Mouse (Mus musculus) layer of hippocampus, adult 18-20 months (tissue): ENCODE results near the gene Acot2. TPM values are rescaled to one million over a fixed set of nuclear protein-coding genes. Genes with fewer than 3 reads are reported as not detected.
"Not testable (repeated sequence)": the region's sequence is repeated elsewhere in the genome, so short reads cannot be mapped to it uniquely, and the experiment has no call there.

Experiments used
- DNase-seq, 2 experiments: peaks; one replicate each; pipeline ENCODE4 v3.0.0; 2022; ENCODE audit warnings: low spot score in 2 of 2
- total RNA-seq, 2 experiments: library from RNA; stranded (reverse); gene quantifications; 2 replicates each; pipeline ENCODE4 v1.2.3; 2021

Acot2 gene
- total RNA-seq, 2 experiments from 2014 or later: 15.8 to 17.2 TPM

DNA sequence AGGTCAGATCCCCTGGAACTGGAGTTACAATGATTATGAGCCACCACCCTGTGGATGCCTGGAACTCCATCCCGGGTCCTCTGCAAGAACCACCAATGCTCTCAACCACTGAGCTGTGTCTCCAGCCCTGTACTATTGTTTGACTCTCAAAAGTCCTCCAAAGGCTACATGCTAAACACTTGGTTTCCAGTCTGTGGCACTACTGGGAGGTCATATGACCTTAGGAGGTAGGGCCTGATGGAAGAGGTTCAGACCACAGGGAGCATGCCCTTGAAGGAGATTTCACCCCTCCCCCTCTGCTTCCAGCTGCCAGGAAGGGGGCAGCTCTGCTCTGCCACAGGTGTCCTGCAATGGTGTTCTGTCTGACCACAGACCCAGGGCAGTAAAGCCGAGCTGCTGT is 45.6 kb downstream of the Acot2 start:
- DNase-seq: not testable (repeated sequence)

DNA sequence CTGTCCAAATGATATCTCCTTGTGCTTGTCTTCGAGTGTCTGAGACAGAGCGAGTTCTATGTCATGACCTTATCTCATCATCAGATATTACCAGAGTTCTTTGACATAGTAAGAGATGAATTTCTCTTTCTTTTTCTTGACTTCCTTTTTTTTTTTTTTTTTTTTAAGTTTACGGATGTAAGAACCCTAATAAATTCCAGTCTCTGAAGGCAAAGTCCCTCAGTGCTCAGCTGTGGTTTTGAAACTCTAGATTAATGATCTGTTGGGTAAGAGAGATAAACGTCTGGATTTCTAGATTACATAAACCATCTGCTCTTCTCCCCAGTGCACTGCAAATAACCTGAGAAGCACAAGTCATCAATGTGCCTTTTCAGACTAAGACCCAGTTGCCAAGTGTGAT is 46.4 kb downstream of the Acot2 start:
- DNase-seq: no peak

DNA sequence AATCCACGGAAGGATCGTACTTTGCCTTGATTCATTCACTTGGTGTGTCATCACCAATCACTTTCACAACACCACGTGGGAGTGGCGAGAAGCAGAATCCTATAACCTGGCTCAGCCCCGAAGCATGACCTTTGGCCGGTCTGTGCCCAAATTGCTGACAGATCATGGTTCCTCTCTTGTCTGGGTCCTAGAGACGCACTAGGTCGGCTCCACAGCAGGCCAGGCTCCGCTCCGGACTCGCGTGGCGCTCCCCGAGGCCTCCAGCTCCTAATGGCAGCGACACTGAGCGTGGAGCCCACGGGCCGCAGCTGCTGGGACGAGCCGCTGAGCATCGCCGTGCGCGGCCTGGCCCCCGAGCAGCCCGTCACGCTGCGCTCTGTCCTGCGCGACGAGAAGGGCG is 50.6 kb downstream of the Acot2 start, which contains the start of gene Acot4:
Gene Acot4 (plus strand): TSS at position 139 of the 400 bp plus-strand sequence.
- peak in 1 of 2 experiments; percentile 16 for DNase-seq

DNA sequence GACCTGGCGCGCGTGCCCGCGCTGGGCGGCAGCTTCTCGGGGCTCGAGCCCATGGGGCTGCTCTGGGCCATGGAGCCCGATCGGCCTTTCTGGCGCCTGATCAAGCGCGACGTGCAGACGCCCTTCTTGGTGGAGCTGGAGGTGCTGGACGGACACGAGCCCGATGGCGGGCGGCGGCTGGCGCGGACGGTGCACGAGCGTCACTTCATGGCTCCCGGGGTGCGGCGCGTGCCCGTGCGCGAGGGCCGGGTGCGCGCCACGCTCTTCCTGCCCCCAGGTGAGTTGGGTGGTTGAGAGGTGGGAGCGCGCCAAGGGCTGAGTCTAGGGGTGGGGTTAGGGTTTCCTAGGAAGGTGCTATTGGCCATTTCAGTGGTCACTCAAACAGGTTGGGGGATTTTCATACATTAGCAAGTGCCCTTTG is 51.0 kb downstream of the Acot2 start, which contains the start of gene Gm49366:
Gene Gm49366 (plus strand): TSS at position 245 of the 421 bp plus-strand sequence.
- DNase-seq: peak in 1 of 2 experiments; percentile 36

DNA sequence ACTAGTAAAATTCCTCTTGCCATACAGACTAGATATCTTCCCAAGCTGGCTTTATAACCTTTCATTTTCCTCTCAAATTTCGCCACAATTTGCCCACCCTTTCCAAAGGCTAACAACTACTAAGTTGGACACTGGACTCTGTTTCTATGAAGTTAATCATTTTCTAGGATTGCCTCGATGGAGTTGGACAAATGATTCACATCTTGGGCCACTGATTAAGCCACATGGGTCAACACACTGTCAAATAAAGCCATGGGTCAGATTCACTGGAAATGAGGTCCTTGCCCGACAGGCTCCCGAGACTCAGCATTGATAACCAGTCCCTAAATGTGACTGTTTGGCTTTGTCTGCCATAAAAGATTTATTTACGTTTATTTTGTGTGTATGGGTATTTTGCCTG is 54.6 kb downstream of the Acot2 start:
- no peak for DNase-seq

Other genes starting within 250 kb of the Acot2 start
- gene Papln, start 224.2 kb upstream of the Acot2 start, total RNA-seq: 1 to 10 TPM; 2.4 to 3.7 TPM
- gene Numb, start 65.9 kb upstream of the Acot2 start, total RNA-seq: 10 to 100 TPM; 38.0 TPM
- gene Riox1, start 37.3 kb upstream of the Acot2 start, total RNA-seq: 10 to 100 TPM; 15.7 to 16.9 TPM
- gene Heatr4, start 3.0 kb upstream of the Acot2 start, total RNA-seq: under 1 TPM in 1 of 2 experiments, not detected in 1; 0.10 TPM
- gene Acot1, start 21.6 kb downstream of the Acot2 start, total RNA-seq: 10 to 100 TPM; 21.0 to 28.4 TPM
- 1 to 10 TPM; 2.7 to 3.9 TPM for gene Acot4, start 50.5 kb downstream of the Acot2 start, total RNA-seq
- 1 to 10 TPM in 1 of 2 experiments, not detected in 1; 1.3 TPM for gene Gm49366, start 51.1 kb downstream of the Acot2 start, total RNA-seq
- gene Acot3, start 64.3 kb downstream of the Acot2 start, total RNA-seq: 1 to 10 TPM; 3.1 to 3.4 TPM
- gene Acot5, start 81.5 kb downstream of the Acot2 start, total RNA-seq: 1 to 10 TPM; 6.0 to 6.5 TPM
- 1 to 10 TPM; 5.2 to 5.5 TPM for gene Acot6, start 112.8 kb downstream of the Acot2 start, total RNA-seq
- 10 to 100 TPM; 96.6 to 97.1 TPM for gene Dnal1, start 126.5 kb downstream of the Acot2 start, total RNA-seq
- 1 to 10 TPM; 2.9 to 3.0 TPM for gene Pnma1, start 160.6 kb downstream of the Acot2 start, total RNA-seq
- gene Elmsan1, start 231.0 kb downstream of the Acot2 start, total RNA-seq: 10 to 100 TPM; 26.9 to 31.3 TPM